Mouse (Mus musculus): ENCODE measurements around the gene Mtmr14.

Mtmr14 gene

DNA sequence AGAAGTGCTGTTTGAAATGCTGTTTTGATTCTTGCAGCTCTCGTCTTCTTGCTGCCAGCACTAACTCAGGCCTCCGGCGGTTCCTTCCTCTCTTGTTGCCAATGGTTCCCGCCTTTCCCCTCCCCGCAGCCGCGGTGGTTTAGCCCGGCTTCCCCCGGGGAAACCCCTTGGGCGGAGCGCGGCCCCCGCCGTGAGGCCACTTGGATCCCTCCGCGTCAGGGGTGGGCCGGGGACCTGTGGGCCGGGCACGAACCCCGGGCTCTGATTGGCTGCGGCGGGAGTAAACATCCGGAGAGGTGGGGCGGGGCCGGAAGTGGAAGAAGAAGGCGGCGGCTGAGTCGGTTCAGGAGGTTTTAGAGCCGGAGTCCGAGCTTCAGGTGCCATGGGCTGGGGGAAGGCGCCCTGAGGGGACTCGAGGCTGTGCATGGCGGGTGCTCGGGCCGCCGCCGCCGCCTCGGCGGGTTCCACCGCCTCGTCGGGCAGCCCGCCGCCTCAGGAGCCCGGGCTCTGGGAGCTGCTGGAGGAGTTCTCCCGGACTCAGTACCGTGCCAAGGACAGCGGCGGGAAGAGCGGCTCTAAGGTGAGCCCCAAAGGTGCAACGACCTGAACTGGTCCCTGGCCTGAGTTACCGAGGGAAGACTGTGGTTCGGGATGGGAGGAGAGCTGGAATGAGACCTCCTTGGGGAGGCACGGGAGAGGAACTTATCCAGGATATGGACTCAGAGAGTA lies at the start of gene Mtmr14:
TSS of gene Mtmr14 (plus strand) at position 302 of the 729 bp plus-strand sequence.
- peak; percentile 99 for DNase-seq

DNA sequence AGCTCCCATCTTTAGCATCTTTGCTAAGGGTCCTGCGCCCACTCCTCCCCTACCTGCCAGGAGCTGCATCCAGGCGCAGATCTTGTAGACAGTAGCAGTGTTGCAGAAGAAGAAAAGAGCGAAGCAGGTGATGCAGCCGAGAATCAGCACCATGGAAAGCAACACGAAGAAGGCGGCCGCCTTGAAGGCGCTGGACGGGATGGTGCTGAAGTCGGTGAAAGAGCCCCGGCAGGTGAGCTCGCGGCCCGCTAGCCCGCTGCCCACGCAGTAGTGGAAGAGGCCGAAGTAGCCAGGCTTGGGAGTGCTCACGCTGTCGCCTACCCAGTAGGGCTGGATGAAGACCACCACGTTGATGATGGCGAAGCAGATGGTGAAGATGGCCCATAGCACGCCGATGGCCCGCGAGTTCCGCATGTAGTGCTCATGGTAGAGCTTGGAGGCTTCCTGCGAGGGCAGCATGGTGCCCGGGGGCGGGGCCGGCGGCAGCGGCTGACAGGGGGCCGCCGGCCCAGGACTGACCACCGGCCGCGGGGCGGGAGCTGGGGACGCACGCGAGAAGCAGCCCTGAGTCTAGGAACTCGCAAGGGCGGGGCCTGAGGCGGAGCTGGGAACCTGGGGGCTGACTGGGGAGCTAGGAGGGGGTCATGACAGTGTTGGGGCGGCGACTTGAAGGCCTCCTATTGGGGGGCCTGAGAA lies 43.7 kb upstream of the Mtmr14 start:
- DNase-seq = peak; percentile 56

DNA sequence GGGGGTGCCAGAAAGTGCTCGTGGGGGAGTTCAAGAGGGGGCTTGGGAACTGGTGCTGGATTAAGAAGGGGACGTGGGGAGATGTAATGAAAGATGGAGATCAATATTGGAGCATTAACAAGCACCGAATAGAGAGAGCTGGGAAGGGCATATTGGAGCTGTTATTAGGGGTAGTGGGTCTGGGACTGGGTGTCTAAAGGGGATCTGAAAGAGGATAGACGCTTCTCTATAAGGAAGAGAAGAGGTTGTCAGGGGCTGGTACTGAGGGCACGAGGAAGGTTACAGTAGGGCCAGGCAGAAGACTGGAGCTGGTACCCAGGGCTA lies 43.2 kb upstream of the Mtmr14 start:
- no peak for DNase-seq

DNA sequence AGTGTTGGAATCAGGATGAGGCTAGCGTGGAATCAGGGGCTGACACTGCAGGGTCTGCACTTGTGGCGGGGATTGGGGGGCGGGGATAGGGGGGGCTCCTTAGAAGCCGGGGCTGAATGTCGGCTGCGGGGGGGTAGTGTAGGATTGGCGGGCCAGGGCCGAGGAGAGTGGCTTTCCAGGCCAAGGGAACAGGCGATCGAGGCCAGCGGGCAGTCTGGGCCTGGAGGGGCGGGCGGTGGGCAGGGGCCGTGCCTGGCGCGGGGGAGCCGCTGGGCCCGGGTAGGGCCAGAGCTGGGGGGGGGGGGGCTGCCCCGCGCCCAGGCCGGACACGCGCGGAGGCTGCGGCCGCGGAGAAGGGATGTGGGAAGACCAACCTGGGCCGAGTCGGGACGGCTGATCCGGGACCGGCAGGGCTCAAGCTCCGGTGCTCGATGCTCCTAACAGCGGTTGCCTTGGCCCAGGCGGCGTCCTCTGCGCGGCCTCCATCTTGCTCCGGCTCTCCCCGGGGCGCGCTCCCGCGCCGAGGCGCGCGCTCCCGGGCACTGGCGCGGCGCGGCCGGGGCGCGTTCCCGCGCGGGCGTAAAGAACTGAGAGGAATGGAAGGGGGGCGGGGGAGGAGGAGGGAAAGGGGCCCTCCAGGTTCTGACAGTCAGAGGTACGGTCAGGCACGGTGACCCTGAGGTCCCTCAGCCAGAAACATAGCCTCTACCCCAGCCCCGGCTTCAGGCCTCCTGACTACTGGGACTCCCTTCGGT lies 42.6 kb upstream of the Mtmr14 start, which contains the start of gene Lhfpl4:
TSS of gene Lhfpl4 (minus strand) at position 544 of the 755 bp plus-strand sequence.
- DNase-seq = peak; percentile 19

DNA sequence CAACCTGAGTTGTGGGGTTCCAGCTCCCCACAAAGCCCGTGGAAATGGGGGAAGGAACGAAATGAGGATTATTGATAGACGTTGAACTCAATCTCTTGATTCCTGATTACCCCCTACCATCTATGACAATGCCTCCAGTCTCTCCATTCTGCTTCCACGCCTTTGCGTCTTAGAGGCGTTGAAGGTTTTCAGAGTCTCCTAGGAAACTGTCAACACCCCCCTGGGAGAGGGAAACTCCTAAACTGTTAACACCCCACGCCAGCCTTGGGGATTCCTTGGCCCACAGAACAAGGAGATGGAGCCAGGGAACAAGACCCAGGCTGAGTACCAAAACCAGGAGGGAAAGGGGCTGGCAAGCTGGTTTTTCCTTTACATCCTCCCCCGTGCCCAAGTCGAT lies 42.0 kb upstream of the Mtmr14 start:
- DNase-seq = no peak

DNA sequence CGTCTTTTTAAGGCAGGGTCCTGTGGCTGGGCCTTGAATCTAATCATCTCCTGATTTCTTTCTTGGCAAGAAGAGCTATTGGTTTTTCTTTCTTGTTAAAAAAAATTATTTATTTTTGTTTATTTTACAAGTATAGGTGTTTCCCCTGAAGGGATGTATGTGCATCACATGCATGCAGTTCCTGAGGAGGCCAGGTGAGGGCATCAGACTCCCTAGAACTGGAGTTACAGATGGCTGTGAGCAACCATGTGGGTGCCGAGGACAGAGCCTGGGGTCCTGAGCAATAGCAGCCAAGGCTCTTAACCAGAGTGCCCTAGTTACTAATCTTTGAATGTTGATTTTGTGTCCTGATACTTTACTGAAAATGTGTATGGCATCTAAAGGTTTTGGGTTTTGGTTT lies 21.4 kb upstream of the Mtmr14 start:
- peak; percentile 15 for DNase-seq

DNA sequence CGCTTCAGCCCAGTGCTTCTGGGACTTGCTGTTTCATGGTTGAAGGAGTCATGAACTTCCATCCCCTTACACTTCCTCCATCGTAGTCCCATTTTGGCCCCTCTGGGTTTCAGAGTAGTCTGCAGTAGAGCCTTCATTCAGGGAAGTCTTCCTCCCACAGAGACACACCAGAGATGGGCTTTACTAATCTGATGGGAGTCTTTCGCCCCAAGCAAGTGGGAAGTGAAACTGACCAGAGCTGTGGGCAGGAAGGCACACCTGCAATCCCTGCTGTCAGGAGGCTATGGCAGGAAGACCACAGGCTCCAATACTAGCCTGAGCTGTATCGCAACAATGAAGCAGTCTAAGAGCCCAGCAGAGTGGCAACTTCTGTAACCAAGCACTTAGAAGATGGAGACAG lies 11.8 kb upstream of the Mtmr14 start:
- DNase-seq = no peak

DNA sequence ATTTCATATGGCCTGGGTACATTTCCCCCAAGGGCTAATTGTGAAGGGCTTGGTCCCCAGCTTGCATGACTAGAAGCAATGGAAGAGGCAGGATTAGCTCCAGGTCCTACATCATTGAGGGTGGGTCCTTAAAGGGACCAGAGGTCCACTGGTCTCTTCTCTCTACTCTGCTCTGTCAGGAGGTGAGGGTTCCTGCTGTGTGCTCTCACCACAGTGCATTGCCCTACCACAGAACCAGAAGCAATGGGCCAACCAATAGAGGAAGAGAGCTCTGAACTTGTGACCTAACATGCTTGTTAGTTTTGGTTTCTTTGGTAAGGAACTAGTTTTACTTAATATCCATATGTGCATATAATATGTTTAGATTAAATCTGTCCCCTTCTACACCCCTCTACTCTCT lies 10.9 kb upstream of the Mtmr14 start:
- no peak for DNase-seq

DNA sequence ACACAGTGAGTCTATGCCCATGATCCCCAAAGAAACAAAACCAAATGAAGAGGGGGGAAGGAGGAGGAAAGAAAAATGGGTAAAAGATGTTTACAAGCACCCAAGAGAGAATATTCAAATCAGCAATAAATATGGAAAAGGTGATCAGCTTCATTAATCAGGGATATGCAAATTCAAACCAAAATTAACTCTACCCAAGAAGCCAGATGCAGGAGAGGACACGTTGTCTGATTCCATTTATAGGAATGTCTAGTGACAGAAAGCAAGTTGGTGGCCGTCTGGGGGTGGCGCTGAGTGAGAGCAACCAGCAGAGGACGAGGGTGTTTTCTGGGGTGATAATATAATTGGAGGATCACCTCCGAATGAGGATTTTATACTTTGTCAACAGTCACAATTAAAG lies 2.5 kb upstream of the Mtmr14 start:
- no peak for DNase-seq

DNA sequence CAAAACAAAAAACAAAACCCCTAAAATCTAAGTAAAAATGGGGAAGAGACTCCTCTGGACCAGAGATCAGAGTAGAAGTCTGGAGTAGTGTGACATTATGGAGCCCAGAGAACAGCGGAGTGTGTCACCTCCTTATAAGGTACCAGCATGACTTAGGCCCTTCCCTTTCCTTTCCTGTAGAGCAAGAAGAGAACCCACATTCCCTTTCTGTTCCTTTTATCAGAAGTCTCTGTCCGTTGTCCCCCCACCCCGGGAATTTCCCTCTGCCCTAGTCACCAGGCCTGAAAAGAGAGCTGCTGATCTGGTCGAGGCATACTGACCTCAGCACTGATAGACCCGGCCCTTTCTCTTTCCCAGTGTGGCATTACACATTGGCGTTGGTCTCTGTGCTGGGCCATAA lies 799 bp downstream of the Mtmr14 start:
- no peak for DNase-seq

DNA sequence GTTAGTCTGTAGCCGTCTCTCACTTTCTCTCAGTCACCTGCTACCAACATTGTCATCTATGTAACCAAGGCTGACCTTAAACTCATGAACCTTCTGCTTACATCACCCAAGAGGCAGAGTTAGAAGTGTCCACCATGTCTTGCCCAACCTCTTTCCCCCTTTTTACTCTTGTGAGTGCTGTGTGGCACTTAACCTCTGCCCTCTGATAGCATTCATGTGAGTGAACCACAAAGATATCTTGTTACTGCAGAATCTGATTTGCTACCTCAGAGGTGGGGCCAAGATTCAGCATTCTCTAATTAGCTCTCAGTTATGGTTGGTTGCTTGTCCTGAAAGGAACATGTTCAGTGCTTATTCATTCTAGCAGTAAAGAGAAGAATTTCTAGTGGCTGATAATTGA lies 5.1 kb downstream of the Mtmr14 start:
- no peak for DNase-seq

DNA sequence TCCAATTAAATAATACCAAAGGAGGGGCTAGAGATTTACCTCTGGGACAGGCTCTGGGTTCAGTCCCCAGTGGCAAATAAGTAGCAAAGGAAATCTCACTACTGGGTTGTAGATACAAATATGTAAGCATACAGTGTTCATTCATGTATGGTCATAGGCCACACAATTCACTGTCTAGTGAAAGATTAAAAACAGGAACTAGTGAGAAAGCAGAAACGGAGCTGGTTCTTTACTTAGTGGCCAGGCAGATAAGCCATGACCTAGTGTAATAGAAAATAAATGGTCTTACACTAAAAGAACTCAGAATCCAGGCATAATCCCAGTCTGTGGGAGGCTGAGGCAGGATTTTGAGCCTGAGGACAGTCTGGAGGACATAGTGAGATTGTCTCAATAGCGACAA lies 7.9 kb downstream of the Mtmr14 start:
- DNase-seq = no peak

DNA sequence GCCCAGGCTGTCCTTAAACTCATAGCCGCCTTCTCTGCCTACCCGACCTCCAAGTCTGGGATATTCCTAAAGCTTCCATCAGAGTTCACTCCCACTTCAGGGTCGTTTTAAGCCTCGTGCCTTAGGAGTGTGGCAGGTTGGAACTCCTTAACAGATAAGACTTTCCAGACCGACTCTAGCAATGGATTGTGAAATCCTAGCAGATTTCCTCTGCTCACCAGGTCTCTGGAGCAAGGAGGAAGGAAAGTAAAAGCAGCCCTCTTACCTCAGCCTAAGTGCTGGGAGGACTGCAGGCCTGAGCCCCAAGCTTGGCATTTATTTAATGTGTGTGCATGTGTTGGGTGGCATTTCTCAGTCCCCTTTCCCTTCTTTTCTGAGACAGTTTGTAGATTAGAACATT lies 13.1 kb downstream of the Mtmr14 start:
- DNase-seq = no peak

DNA sequence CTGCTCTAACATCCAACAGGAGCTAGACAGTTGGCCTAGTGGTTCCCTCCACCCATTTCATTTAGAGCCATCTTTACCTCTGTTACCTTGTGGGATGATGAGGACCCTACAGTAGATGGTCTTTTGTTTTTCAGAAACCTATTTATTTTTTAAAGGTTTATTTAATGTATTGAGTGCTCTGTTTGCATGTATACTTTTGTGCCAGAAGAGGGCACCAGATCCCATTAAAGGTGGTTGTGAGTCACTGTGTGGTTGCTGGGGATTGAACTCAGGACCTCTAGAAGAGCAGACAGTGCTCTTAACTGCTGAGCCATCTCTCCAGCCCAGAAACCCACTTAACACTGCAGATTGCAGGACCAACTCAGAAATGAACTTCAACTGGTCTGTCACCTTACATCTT lies 14.3 kb downstream of the Mtmr14 start:
- no peak for DNase-seq

DNA sequence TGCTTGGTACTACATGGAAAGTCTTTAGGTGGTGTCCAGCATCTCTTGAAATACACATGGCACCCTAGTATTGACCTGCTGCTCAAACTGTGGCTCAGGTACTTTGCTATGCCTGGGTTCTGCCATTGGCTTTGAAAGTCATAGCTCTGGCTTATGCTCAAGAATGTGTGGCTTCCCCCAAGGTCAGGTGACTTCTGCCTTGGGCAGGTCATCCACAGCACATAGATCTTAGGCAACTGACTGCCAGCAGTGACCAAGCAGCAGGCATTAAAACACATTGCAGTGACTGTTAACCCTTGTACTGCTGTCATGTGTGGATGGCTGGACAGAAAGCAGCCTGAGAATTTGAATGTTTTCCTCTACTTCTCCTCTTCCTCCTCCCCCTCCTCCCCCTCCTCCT lies 17.3 kb downstream of the Mtmr14 start:
- no peak for DNase-seq

DNA sequence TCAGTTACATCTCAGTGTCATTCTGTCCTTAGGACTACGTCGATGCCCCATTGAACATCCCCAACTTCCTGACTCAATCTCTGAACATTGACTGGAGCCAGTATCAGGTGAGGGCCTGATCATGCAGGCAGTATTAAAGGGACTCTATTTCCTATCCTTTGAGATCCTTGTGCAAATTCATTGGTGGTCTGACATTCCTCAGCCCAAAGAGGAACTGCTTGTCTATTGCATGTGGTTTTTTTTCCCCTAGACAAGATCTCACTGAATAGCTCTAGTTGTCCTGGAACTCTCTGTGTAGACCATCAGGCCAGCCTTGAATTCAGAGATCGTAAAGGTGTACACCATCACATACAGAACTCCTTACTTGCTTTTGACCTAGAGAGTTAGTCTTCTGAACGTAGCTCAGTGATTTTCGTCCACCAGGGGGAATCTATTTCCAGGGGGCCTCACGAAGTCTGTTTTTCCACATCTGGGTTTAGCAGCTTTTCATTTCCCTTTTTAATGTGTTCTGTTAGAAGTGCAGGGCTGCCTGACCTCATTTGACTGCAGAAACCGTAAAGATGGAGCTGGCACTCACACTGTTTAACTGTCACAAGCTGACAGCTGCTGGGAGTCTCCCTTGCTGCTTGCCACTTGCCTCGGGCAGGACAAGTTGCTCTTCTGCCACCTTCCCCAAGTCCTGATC lies 23.7 kb downstream of the Mtmr14 start:
- DNase-seq = peak; percentile 29

DNA sequence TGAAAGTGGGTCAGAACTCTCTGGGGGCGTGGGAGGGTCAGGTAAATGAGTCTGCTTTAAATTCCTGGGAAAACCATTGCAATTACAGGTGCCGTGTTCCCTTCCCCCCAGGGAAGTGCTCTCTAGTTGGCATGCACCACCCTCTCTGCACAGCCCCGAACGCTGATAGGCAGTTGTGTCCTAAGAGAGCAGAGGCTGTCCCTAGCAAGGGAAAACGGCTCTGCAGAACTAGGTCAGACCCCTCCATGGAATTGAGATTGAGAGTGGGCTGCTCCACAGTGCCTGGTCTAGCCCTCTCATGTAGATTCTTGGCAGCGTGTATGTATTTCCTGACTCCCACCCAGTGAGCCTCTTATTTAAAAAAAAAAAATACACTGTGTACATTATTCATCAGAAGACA lies 25.9 kb downstream of the Mtmr14 start:
- DNase-seq = no peak

DNA sequence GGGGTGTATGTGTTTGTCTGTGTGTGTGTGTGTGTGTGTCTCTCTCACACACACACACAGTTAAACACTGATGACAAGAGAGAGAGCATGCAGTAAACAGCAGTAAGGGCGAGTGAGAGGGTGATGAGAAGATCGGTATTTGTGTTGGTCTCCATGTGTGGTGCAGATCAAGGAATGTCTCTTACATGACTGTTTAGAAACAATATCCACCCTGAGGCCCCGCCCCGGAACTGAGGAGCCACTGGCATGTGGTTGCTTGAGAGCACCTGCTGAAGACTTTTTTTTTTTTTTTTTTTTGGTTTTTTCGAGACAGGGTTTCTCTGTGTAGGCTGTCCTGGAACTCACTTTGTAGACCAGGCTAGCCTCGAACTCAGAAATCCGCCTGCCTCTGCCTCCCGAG lies 26.8 kb downstream of the Mtmr14 start:
- peak; percentile 52 for DNase-seq

DNA sequence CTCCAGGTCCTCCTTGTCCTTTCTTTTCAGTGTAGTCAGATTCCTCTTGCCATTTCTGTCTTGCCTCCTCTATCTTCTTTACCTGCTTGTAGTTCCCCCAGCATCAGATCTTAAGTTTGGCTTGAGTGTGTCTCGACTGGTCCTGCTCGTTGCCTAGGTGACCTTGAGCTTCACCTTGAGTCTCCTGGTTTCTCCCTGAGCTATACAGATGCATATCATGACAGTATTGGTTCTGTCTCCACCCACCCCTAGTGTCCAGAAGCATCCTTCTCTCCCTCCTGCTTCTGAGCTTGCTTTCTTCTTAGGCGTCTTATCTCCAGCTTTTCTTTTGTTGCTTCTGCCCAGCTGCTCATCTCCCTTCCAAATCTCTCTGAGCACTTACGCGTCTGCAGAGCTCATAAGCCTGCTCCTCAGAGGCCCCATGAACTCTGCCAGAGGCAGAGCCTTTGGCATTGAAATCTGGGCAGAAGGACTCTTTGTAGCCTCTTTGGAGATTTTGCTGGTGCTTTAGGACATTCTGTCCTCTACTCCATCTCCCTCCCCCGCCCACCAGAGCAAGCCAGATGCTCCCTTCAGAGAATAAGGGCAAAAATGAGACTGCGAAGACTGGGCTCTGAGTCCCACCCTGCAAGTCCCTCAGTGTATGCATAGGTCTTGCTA lies 29.5 kb downstream of the Mtmr14 start:
- no peak for DNase-seq

DNA sequence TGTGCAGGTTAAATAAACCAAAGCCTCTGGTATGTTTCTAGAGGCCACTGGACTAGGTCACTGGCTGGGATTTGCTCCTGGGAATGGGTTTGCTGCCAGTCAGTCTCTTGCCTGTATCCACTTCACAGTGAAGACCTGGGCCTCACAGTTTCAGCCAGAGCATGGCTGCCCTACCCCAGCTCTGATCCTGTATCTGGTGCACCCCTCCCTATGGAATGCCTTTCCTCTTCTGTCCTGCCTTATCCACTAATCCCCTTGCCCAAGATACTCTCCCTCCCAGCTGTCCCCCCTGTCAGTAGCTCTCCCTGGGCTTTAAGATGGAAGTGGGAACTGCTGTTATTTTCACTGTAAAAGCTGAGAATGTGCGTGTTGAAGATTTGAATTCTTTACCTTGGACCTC lies 30.3 kb downstream of the Mtmr14 start:
- no peak for DNase-seq

DNA sequence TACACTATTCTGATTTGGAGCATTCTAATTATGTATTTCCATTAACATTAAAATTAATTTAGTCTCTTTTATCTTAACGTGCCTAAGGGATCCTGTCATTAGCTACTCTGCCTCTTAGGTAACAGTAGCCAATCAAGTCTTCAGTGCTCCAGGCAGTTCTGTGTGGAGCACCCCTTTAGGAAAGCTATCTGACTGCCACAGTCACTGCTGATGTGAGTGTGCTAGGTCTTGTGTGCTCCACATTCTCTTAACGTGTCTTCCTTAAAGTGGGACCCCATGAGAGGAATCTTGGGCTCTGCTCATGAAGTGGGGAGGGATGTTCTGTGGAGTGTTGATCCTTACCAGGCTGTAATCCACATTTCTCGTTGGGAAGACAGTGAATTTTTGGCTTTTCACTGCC lies 34.7 kb downstream of the Mtmr14 start:
- no peak for DNase-seq

DNA sequence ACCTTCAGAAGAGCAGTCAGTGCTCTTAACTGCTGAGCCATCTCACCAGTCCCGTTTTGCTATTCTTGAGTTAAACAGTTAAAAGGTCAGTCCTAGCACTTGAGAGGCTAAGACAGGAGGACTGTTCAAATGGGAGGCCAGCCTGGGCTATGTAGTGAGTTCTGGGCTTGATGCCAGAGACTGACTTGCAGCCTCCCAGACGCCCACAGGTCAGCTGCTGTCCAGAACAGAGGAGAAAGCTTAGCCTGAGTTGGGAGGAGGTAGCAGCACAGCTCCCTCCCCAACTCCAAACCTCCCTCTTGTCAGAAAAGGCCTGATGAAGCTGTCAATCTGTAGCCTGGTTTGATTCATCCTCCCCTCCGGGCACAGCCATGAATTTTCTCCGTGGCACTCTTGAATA lies 39.2 kb downstream of the Mtmr14 start:
- no peak for DNase-seq

DNA sequence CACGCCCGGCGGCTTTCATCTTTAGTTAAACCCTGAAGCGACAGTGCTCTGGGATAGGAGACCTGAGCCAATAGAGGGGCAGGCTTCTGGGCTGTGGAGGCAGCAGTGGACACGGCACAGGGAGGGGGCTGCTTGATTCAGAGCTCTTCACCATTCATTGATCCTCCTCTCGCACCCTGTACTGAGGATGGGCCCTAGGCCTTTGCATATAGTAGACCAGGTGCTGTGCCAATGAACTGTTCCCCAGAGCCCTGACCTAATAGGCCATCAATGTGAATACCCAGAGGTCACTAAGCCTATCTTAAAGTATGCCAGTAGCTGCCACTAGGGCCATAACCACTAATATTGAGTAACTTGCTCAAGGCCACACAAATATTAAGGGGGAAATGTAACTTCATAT lies 44.0 kb downstream of the Mtmr14 start:
- no peak for DNase-seq

Data from thymus, postnatal 4 days (tissue).